Mouse (Mus musculus): ENCODE measurements around the gene Nutm2.
A peak's percentile ranks its signal among the peaks of the same experiment; 100 is the strongest.
"Not testable (repeated sequence)": the region's sequence is repeated elsewhere in the genome, so short reads cannot be mapped to it uniquely, and the experiment has no call there.

The Nutm2 gene

GRCm38 (mm10) chr13:50467007-50467406, at the start of gene Nutm2:
Gene Nutm2, plus strand, starts transcription at chr13:50467307.
- no peak for DNase-seq

GRCm38 (mm10) chr13:50417389-50418183, 49.5 kb upstream of the Nutm2 start, which contains the start of gene Fbxw17:
Gene Fbxw17, plus strand, starts transcription at chr13:50417864.
- DNase-seq = peak; percentile 88

- no peak for DNase-seq
Measured at GRCm38 (mm10) chr13:50418421-50418820, 48.7 kb upstream of the Nutm2 start.

GRCm38 (mm10) chr13:50423625-50424209, 43.4 kb upstream of the Nutm2 start:
- DNase-seq = no peak

- DNase-seq = no peak
Measured at GRCm38 (mm10) chr13:50424517-50424916, 42.6 kb upstream of the Nutm2 start.

GRCm38 (mm10) chr13:50426686-50427085, 40.4 kb upstream of the Nutm2 start:
- DNase-seq = no peak

- DNase-seq = no peak
Measured at GRCm38 (mm10) chr13:50443812-50444211, 23.3 kb upstream of the Nutm2 start, which contains the start of gene Gm47429. Gene Gm47429, minus strand, starts transcription at chr13:50443912.

GRCm38 (mm10) chr13:50445261-50445660, 21.8 kb upstream of the Nutm2 start:
- DNase-seq = no peak

- not testable (repeated sequence) for DNase-seq
Measured at GRCm38 (mm10) chr13:50452266-50452665, 14.8 kb upstream of the Nutm2 start.

GRCm38 (mm10) chr13:50453426-50453825, 13.7 kb upstream of the Nutm2 start:
- DNase-seq = no peak

GRCm38 (mm10) chr13:50460433-50460832, 6.7 kb upstream of the Nutm2 start:
- DNase-seq = not testable (repeated sequence)

- DNase-seq = no peak
Measured at GRCm38 (mm10) chr13:50464621-50465562, 2.2 kb upstream of the Nutm2 start.

- not testable (repeated sequence) for DNase-seq
Measured at GRCm38 (mm10) chr13:50488510-50488909, 21.4 kb downstream of the Nutm2 start.

- DNase-seq = not testable (repeated sequence)
Measured at GRCm38 (mm10) chr13:50510470-50511343, 43.6 kb downstream of the Nutm2 start.

Data from right cerebral cortex, adult 18-20 months (tissue).